Comparison of ENCODE assay signal across 8 mouse cellular contexts in the genomic region with DNA sequence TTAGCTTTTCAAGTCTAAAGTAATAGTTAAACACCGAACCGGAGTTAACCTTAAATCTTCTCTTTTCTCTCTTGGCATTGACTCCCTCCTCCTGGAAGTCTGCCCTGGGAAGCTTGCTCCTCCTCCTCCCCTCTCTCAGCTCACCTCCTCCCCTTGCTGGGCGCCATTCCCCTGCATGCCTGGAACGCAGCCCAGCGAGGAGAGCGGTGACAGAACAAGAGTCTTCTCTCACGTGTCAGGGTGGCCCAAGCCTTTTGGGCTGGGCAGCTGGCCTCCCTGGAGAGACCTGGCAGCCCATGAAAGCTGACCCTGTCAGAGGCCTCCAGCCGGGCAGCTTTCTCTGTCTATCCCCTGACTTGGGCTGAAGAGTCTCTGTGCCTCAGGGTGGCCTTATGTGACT.
A peak's percentile ranks its signal among the peaks of the same experiment; 100 is the strongest.
DNase-seq lines count a peak whose midpoint lies in the region; ATAC-seq lines count a peak whose summit lies in the region.

No protein-coding gene starts in this region.

- H3K4me1 ChIP-seq in neural tube, embryonic 15.5 days = peaks cover 29% of the 10 kb centered on the region

- peak; percentile 32 for ATAC-seq in frontal cortex, adult (ENCODE audit: low TSS enrichment)
- ATAC-seq in neural tube, embryonic 15.5 days (ENCODE audit: low FRiP score) = peak; percentile 58; the same call in 1 of the 2 replicates

- no peak overlapping the region for H3K4me3 ChIP-seq in neural tube, embryonic 15.5 days (replicated peaks)

- 14% methylated on average over 8 of the region's 8 CpGs for WGBS in neural tube, embryonic 15.5 days

- no peak overlapping the region for H3K9ac ChIP-seq in neural tube, embryonic 15.5 days (replicated peaks)

- H3K9me3 ChIP-seq in neural tube, embryonic 15.5 days (replicated peaks) = no peaks in the 10 kb centered on the region

- no peak overlapping the region for H3K4me2 ChIP-seq in neural tube, embryonic 15.5 days

- no peak overlapping the region for H3K27ac ChIP-seq in neural tube, embryonic 15.5 days (replicated peaks)

- no peaks in the 10 kb centered on the region for H3K27me3 ChIP-seq in neural tube, embryonic 15.5 days (replicated peaks)

- peak; percentile 75 for DNase-seq in 3134 (ENCODE audit: extremely low read depth, insufficient read length, low spot score)
- DNase-seq in adrenal gland, adult 2 months = peak; percentile 90
- DNase-seq in heart, postnatal 25 days (ENCODE audit: low spot score) = peak; percentile 60
- DNase-seq in left cerebral cortex, postnatal 25 days (ENCODE audit: low spot score in 2 of 2) = peak; percentile 48 to 81
- no peak for DNase-seq in embryo, embryonic 10 days (ENCODE audit: low spot score)
- DNase-seq in spleen, postnatal 14 days (ENCODE audit: low spot score in 2 of 2) = no peak

- no peaks in the 10 kb centered on the region for H3K36me3 ChIP-seq in neural tube, embryonic 15.5 days

- intact Hi-C loops in heart, postnatal 25 days (cut with DNase I) = no loop called here
- intact Hi-C loops in left cerebral cortex, postnatal 25 days (cut with DNase I) = loop anchor here (5.0 kb wide), 1 partner anchor 75 kb away; no protein-coding TSS in a partner anchor

Comparison
In these comparisons a context has a peak if more than half of its experiments do, and no peak if none do; other contexts are left out.
1. DNase-seq: peak in 3134 (single experiment), adrenal gland, adult 2 months (single experiment), heart, postnatal 25 days (single experiment) and left cerebral cortex, postnatal 25 days (2 of 2); none in embryo, embryonic 10 days (single experiment) and spleen, postnatal 14 days (0 of 2).